Mouse (Mus musculus) brain, embryonic 14.5 days (tissue): ENCODE results near the gene Nop56.

Source experiments
- CTCF ChIP-seq: fragments of 200-500 bp; IDR thresholded peaks from 2 replicates; pipeline ENCODE4 v1.5.1; 2012; ENCODE audit warnings: inconsistent platforms, mild to moderate bottlenecking, moderate library complexity, borderline replicate concordance; ENCODE audit not compliant: insufficient read depth, insufficient read length; ENCODE audit errors: extremely low read depth
- POLR2A ChIP-seq: fragments of 200-500 bp; IDR thresholded peaks from 2 replicates; pipeline ENCODE4 v1.6.1; 2012; ENCODE audit warnings: mild to moderate bottlenecking, inconsistent platforms, borderline replicate concordance; ENCODE audit not compliant: poor library complexity, insufficient read depth, insufficient read length, severe bottlenecking; ENCODE audit errors: extremely low read depth

- TF ChIP-seq CTCF: no peak
- no peak for TF ChIP-seq POLR2A
Observed at GRCm38 (mm10) chr2:130248226-130248625, 26.0 kb upstream of the Nop56 start.
